Mouse (Mus musculus) limb, embryonic 10.5 days (tissue): ENCODE measurements around the gene Tnrc18. TPM values are rescaled to one million over a fixed set of nuclear protein-coding genes. Genes with fewer than 3 reads are reported as not detected.

Experiments
- polyA plus RNA-seq: library from polyadenylated mRNA; unstranded; fragments of >200 nt; fragmentation: Nextera tagmentation; extraction: Ambion mirVana; gene quantifications from 2 replicates; pipeline ENCODE4 v1.2.1, GENCODE M21; 2016

Gene Tnrc18
- polyA plus RNA-seq, 1 experiment from 2014 or later = 39.0 TPM

Other genes starting within 250 kb of the Tnrc18 start
- 0.09 and 0.28 TPM in 2 replicates for gene Mmd2, start 208.9 kb downstream of the Tnrc18 start, polyA plus RNA-seq
- gene Wipi2, start 190.0 kb downstream of the Tnrc18 start, polyA plus RNA-seq = 69.4 and 71.6 TPM in 2 replicates
- gene Slc29a4, start 125.2 kb downstream of the Tnrc18 start, polyA plus RNA-seq = 15.5 and 17.5 TPM in 2 replicates
- gene Fbxl18, start 77.8 kb upstream of the Tnrc18 start, polyA plus RNA-seq = 20.9 and 22.8 TPM in 2 replicates
- gene Actb, start 89.1 kb upstream of the Tnrc18 start, polyA plus RNA-seq = 13,950 and 14,682 TPM in 2 replicates
- gene Fscn1, start 142.7 kb upstream of the Tnrc18 start, polyA plus RNA-seq = 806 and 864 TPM in 2 replicates